ENCODE assay signal across 21 mouse cellular contexts in the genomic region with DNA sequence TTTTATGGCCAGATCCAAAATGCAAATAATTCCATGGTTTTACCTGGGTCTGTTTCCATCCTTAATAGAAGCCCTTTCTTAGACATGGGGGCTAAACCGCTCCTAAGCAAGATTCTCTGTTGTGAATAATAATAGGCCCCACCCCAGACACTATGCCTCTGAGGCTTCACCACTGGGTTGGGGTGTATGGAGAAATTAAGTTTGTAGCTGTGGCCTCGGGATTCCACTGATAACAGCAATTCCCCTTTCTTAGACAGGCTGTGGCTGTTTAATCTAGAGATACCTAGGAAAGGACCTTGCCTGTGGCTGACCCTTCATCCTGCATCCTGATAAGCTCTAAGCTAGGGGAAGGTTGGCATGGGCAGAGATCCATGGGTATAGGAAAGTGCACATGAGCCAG.
DNase-seq lines count a peak whose midpoint lies in the region; ATAC-seq and TF ChIP-seq lines count a peak whose summit lies in the region.
"Had no signal": no experiment of that assay in that cellular context is flagged by ENCODE, and none has a peak within 500 bp of the region (broad histone marks: within the 10 kb centered on the region; RNA-seq: fewer than 3 reads in every experiment).

No protein-coding gene starts in this region.

- peak in 1 of 2 experiments; percentile 28; a peak in 2 of 4 replicates for TF ChIP-seq EP300 in MEL (IDR thresholded peaks at IDR 0.05; ENCODE audit: low read depth in 1 of 2, low read length in 2 of 2)

- DNase-seq in MEL (ENCODE audit: low read depth, low spot score) (peak; percentile 28), MEL-GATA-1-ER (ENCODE audit: extremely low read depth, low read depth) (peak; percentile 14)
- DNase-seq in ovary, postnatal 10 days (ENCODE audit: low spot score): no peak
- DNase-seq in adrenal gland, postnatal 25 days: no peak
- DNase-seq: adrenal gland, adult 2 months; adrenal gland, postnatal 10 days; adrenal gland, postnatal 36 days; cerebellum, adult 11 months; cerebellum, adult 18-20 months; cerebellum, adult 8-10 months; cerebellum, adult 9-11 months; cerebellum, postnatal 14 days; cerebellum, postnatal 36 days; forebrain, postnatal 0 days had no signal

- no peak for TF ChIP-seq CTCF in MEL (IDR thresholded peaks at IDR 0.05 in 2 of 3, conservative IDR thresholded peaks at IDR 0.05 in 1 of 3; ENCODE audit: control insufficient read depth in 1 of 3, insufficient read depth in 1 of 3, low read depth in 2 of 3, low read length in 3 of 3, poor library complexity in 1 of 3, severe bottlenecking in 1 of 3)

- TF ChIP-seq RAD21 in MEL (IDR thresholded peaks at IDR 0.05; ENCODE audit: low read depth, low read length): no peak

- peaks cover 5 to 13% of the 10 kb centered on the region in 2 experiments; a peak in 3 of 4 replicates for H3K4me1 ChIP-seq in MEL (ENCODE audit: control insufficient read depth in 1 of 2, insufficient read depth in 2 of 2, low read length in 2 of 2)
- H3K4me1 ChIP-seq: embryonic facial prominence, embryonic 10.5 days; embryonic facial prominence, embryonic 12.5 days had no signal

- H3K4me3 ChIP-seq in MEL (ENCODE audit: control insufficient read depth in 1 of 2, insufficient read depth in 1 of 2, low read depth in 2 of 2, low read length in 2 of 2): no peak overlapping the region
- H3K4me3 ChIP-seq: embryonic facial prominence, embryonic 10.5 days; embryonic facial prominence, embryonic 12.5 days; forebrain, embryonic 13.5 days; forebrain, embryonic 15.5 days had no signal

- no peaks in the 10 kb centered on the region for H3K79me2 ChIP-seq in MEL (ENCODE audit: control insufficient read depth, insufficient read depth, low read length, poor library complexity)

- peak overlapping the region; percentile 15; the same call in 1 of the 2 replicates for H3K27ac ChIP-seq in MEL (ENCODE audit: control insufficient read depth, low read depth, low read length)
- H3K27ac ChIP-seq: embryonic facial prominence, embryonic 10.5 days; embryonic facial prominence, embryonic 12.5 days; forebrain, embryonic 13.5 days; forebrain, embryonic 15.5 days had no signal

- H3K27me3 ChIP-seq in MEL (ENCODE audit: control insufficient read depth in 1 of 2, insufficient read depth in 2 of 2, low read length in 2 of 2): no peaks in the 10 kb centered on the region
- H3K27me3 ChIP-seq: embryonic facial prominence, embryonic 12.5 days; forebrain, embryonic 13.5 days; forebrain, embryonic 15.5 days had no signal

- no peak for TF ChIP-seq POLR2A in MEL (IDR thresholded peaks at IDR 0.05; ENCODE audit: control insufficient read depth in 1 of 2, insufficient read depth in 1 of 2, low read depth in 1 of 2, low read length in 2 of 2, poor library complexity in 1 of 2)

- ATAC-seq in megakaryocyte, adult 5-6 weeks (ENCODE audit: poor library complexity, severe bottlenecking): 0 out of 2 replicates have a peak, but pooled peaks have one; percentile 21
- peak; percentile 61 for ATAC-seq in megakaryocyte-erythroid progenitor cell, adult 5-6 weeks (replicated peaks; ENCODE audit: low FRiP score, low TSS enrichment, poor library complexity, severe bottlenecking)
- ATAC-seq in cerebellum, adult (ENCODE audit: insufficient number of reproducible peaks, low FRiP score, low TSS enrichment): no peak
- ATAC-seq: forebrain, embryonic 13.5 days; forebrain, embryonic 15.5 days; forebrain, postnatal 0 days had no signal

- H3K36me3 ChIP-seq in MEL (ENCODE audit: control insufficient read depth in 1 of 2, insufficient read depth in 2 of 2, low read length in 2 of 2): peaks cover 0 to 11% of the 10 kb centered on the region in 2 experiments; a peak in 2 of 4 replicates
- H3K36me3 ChIP-seq: forebrain, embryonic 15.5 days had no signal

- no peak overlapping the region for H3K9ac ChIP-seq in MEL (ENCODE audit: control insufficient read depth, low read depth, low read length, poor library complexity, severe bottlenecking)
- H3K9ac ChIP-seq: embryonic facial prominence, embryonic 12.5 days; forebrain, embryonic 13.5 days; forebrain, embryonic 15.5 days; forebrain, postnatal 0 days had no signal

- H3K9me3 ChIP-seq in MEL (replicated peaks; ENCODE audit: insufficient read depth, low read length): no peaks in the 10 kb centered on the region
- H3K9me3 ChIP-seq: embryonic facial prominence, embryonic 10.5 days; embryonic facial prominence, embryonic 12.5 days; forebrain, embryonic 13.5 days; forebrain, embryonic 15.5 days had no signal

TF ChIP-seq in MEL, 35 proteins besides CTCF, POLR2A, EP300 and RAD21:
- TF ChIP-seq TCF12 (IDR thresholded peaks at IDR 0.05; ENCODE audit: low read depth, low read length) (0 out of 2 replicates have a peak, but pooled peaks have one; percentile 13), UBTF (IDR thresholded peaks at IDR 0.05; ENCODE audit: borderline replicate concordance, insufficient read depth, low read depth, low read length) (no peak), CHD1 (IDR thresholded peaks at IDR 0.05; ENCODE audit: low read depth, low read length) (no peak), GATA1 (IDR thresholded peaks at IDR 0.05; ENCODE audit: low read depth, low read length) (peak; percentile 36; the same call in 1 of the 2 replicates)

Comparison
In these comparisons a context has a peak if more than half of its experiments do, and no peak if none do; other contexts are left out.
1. DNase-seq: peak in MEL (single experiment) and MEL-GATA-1-ER (single experiment); none in ovary, postnatal 10 days (single experiment) and adrenal gland, postnatal 25 days (single experiment).